Mouse (Mus musculus) naive thymus-derived CD4-positive, alpha-beta T cell, adult 2 months (primary cell): ENCODE results near the gene Cep95.
A peak's percentile ranks its signal among the peaks of the same experiment; 100 is the strongest.
"Not testable (repeated sequence)": the region's sequence is repeated elsewhere in the genome, so short reads cannot be mapped to it uniquely, and the experiment has no call there.

ENCODE experiments used
- DNase-seq: peaks from one replicate; pipeline ENCODE4 v3.0.0-alpha.2; 2011; ENCODE audit warnings: low read depth

Gene Cep95

GRCm38 (mm10) chr11:106776960-106777359, 12.1 kb upstream of the Cep95 start:
- no peak for DNase-seq

- peak; percentile 52 for DNase-seq
These were observed 11.7 kb upstream of the Cep95 start for GRCm38 (mm10) chr11:106777395-106777794.

- DNase-seq: peak; percentile 48
These were observed 10.9 kb upstream of the Cep95 start for GRCm38 (mm10) chr11:106778132-106778531.

- DNase-seq: no peak
These were observed 10.3 kb upstream of the Cep95 start for GRCm38 (mm10) chr11:106778589-106779387.

GRCm38 (mm10) chr11:106779388-106780088, 9.5 kb upstream of the Cep95 start, which contains the start of gene Polg2:
Gene Polg2 (minus strand): TSS chr11:106779537.
- peak; percentile 99 for DNase-seq

- no peak for DNase-seq
These were observed 9.0 kb upstream of the Cep95 start for GRCm38 (mm10) chr11:106780089-106780425.

GRCm38 (mm10) chr11:106780590-106781220, 8.3 kb upstream of the Cep95 start:
- DNase-seq: peak; percentile 68

- peak; percentile 63 for DNase-seq
These were observed 6.8 kb upstream of the Cep95 start for GRCm38 (mm10) chr11:106782271-106782670.

- peak; percentile 70 for DNase-seq
These were observed 5.9 kb upstream of the Cep95 start for GRCm38 (mm10) chr11:106782841-106783764.

- DNase-seq: peak; percentile 62
These were observed 4.6 kb upstream of the Cep95 start for GRCm38 (mm10) chr11:106784476-106784875.

GRCm38 (mm10) chr11:106785043-106785442, 4.0 kb upstream of the Cep95 start:
- peak; percentile 55 for DNase-seq

- DNase-seq: peak; percentile 88
These were observed 1.7 kb upstream of the Cep95 start for GRCm38 (mm10) chr11:106787131-106788025.

GRCm38 (mm10) chr11:106788026-106788774, 852 bp upstream of the Cep95 start:
- peak; percentile 99 for DNase-seq

GRCm38 (mm10) chr11:106789649-106790048, 597 bp downstream of the Cep95 start:
- DNase-seq: peak; percentile 33

GRCm38 (mm10) chr11:106793846-106794245, 4.8 kb downstream of the Cep95 start:
- DNase-seq: no peak

- DNase-seq: no peak
These were observed 6.6 kb downstream of the Cep95 start for GRCm38 (mm10) chr11:106795679-106796078.

- no peak for DNase-seq
These were observed 13.1 kb downstream of the Cep95 start for GRCm38 (mm10) chr11:106802069-106802627.

GRCm38 (mm10) chr11:106807442-106807841, 18.4 kb downstream of the Cep95 start:
- not testable (repeated sequence) for DNase-seq

GRCm38 (mm10) chr11:106812410-106813136, 23.5 kb downstream of the Cep95 start:
- DNase-seq: no peak
